Mouse (Mus musculus) fibroblast of lung, adult 2 months (primary cell): Measurements from ENCODE around the gene 4930513O06Rik.

Experiments used
- DNase-seq: peaks from one replicate; pipeline ENCODE4 v3.0.0-alpha.2; 2011; ENCODE audit warnings: low read depth

4930513O06Rik gene

DNA sequence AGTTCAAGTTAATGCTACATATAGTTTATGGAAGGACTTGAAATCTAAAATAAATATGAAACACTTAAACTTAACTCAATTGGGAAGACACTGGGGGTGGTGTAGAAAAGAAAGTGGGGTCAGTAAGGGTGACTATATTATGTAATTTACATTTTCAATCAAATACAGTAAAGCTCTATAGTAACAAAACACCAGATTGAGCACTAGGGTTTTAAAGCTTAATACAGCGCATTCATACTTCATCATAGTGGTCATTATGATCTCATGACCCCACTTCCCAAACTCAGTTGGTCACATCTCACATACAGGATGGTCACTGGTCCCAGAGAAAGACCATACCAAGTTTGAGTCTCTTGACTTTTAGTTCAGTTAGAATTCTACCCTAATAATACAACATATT lies at the start of gene 4930513O06Rik:
4930513O06Rik (plus strand) TSS at position 301 of the 400 bp plus-strand sequence.
- no peak for DNase-seq

DNA sequence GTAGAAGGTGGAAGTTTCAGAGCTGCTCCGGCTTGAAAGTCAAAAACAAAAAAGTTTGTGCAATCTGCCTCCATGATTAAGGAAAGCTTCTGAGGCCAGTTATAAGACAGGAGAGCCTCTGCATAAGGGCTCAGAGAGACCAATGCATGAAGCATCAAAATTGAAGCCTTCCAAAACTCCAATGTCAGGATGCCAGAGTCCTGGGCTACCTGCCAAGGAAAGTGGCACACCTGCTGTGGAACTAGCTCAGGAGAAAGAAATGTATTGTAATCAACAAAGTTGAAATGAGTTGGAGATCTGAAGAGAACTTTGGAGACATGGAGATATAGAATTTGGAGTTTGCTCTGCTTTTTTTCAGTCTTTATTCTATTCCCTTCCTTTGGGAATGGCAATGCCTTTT lies 48.4 kb upstream of the 4930513O06Rik start:
- DNase-seq: no peak

GRCm38 (mm10) chrX:139039314-139039713 lies 46.7 kb upstream of the 4930513O06Rik start:
- DNase-seq: no peak

DNA sequence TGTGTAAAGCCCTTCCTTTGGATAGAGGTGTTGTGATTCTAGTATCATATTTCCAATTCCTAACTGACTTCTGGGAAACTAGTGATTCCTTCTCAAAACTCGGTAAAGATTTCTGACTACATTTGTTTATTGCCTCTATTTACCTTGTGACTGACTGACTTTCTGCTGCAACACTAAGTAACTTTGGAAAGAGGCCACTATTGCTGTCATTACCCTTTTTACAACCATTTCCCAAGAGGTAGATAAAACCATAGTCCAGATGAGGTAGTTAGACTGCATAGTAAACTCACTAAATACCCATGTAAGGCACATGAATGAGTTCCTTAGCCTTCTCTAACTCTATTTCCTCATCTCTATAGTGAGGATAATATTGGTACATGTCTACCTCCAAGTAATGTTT lies 44.9 kb upstream of the 4930513O06Rik start:
- no peak for DNase-seq

GRCm38 (mm10) chrX:139051976-139052375 lies 34.1 kb upstream of the 4930513O06Rik start:
- no peak for DNase-seq

GRCm38 (mm10) chrX:139053149-139053548 lies 32.9 kb upstream of the 4930513O06Rik start:
- DNase-seq: no peak

DNA sequence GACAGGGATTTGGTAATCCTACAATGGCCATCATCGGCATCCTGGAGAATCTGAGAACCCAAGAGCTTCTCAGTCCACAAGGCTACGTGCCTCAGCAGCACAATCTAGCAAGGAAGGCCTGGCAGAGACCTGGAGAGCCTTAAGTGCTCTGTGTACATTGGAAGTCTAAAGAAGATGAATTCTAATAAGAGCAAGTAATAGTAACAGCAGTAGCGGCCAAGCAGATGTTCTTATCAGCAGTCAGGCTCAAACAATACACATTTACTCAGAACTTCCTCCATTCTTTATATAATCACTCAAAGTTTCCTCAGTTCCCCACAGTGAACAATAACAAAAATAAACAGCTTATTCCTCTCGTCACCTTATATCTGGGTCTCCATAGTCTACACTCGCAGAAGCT lies 22.0 kb upstream of the 4930513O06Rik start:
- DNase-seq: no peak

GRCm38 (mm10) chrX:139078493-139078892 lies 7.5 kb upstream of the 4930513O06Rik start:
- no peak for DNase-seq

- DNase-seq: no peak
Observed at GRCm38 (mm10) chrX:139085077-139085476, 966 bp upstream of the 4930513O06Rik start, which contains the start of gene Serpina7. Serpina7 (minus strand) TSS chrX:139085236.

GRCm38 (mm10) chrX:139097197-139097596 lies 11.2 kb downstream of the 4930513O06Rik start:
- DNase-seq: no peak

- DNase-seq: no peak
Observed at GRCm38 (mm10) chrX:139134031-139134430, 48.0 kb downstream of the 4930513O06Rik start.
